Mouse (Mus musculus) myocyte (in vitro differentiated cells): Measurements from ENCODE around the gene Zfp772.

Source experiments
- MAX ChIP-seq: IDR thresholded peaks from one replicate; pipeline ENCODE4 v1.6.1; 2011; ENCODE audit warnings: low read depth, mild to moderate bottlenecking, control low read depth
- MYOG ChIP-seq, 3 experiments: IDR thresholded peaks; one replicate each; pipeline ENCODE4 v1.6.1; 2011; ENCODE audit warnings: control low read depth in 2 of 3, low read depth in 2 of 3, mild to moderate bottlenecking in 2 of 3; ENCODE audit not compliant: insufficient read length in 2 of 3, control insufficient read depth in 1 of 3, insufficient read depth in 1 of 3
- POLR2A ChIP-seq: IDR thresholded peaks from one replicate; pipeline ENCODE4 v1.6.1; 2011; ENCODE audit warnings: low read depth, mild to moderate bottlenecking, control low read depth, moderate library complexity; ENCODE audit not compliant: insufficient read length
- TCF12 ChIP-seq: IDR thresholded peaks from one replicate; pipeline ENCODE4 v1.6.1; 2011; ENCODE audit warnings: mild to moderate bottlenecking, control low read depth; ENCODE audit not compliant: poor library complexity, insufficient read depth, severe bottlenecking

DNA sequence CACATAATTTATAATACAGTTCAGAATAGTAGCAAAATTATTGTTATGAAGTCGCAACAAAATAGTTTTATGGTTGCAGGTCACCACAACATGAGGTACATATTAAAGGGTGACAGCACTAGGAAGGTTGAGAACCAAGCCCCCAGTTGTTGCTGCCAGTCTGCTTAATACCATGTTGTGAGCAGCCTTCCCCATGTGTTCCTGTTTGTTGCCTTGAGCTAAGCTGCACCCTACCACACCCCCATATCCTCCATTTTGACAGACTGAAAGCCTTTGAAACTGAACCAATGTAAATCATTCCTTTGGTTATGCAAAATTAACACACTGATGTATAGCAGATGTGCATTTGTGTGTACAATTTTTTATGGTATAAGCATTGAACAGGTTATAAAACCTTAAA lies 23.9 kb downstream of the Zfp772 start:
- TF ChIP-seq MYOG (IDR thresholded peaks at IDR 0.05; ENCODE audit: control insufficient read depth in 1 of 3, insufficient read depth in 1 of 3, insufficient read length in 2 of 3, low read depth in 2 of 3) (no peak), MAX (no peak), POLR2A (no peak), TCF12 (no peak)
